8 mouse cellular contexts compared by ENCODE assay signal in the genomic region with DNA sequence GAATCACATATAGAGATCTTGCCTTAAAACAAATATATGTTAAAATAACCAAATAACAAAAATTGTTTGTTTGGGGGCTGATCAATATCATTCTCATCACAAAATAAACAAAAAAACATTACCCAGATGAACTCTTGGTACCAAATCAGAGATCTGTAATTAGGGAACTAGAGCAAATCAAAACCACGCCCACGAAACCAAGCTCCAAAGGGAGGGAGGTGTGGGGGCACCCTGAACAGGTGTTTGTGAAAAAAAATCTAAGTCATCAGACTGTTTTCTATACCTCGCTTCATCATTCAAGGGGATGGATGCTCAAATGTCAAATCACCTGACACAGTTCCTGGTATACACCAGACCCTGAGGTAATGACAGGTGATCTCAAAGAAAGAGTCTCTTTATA. TPM values are rescaled to one million over a fixed set of nuclear protein-coding genes. Genes with fewer than 3 reads are reported as not detected.
DNase-seq lines count a peak whose midpoint lies in the region; ATAC-seq and TF ChIP-seq lines count a peak whose summit lies in the region.

No protein-coding gene starts in this region.

- H3K9me3 ChIP-seq in heart, embryonic 14.5 days (ENCODE audit: control insufficient read depth, low read length): no peaks in the 10 kb centered on the region
- no peaks in the 10 kb centered on the region for H3K9me3 ChIP-seq in hindbrain, embryonic 16.5 days (ENCODE audit: control insufficient read depth, low read length)
- H3K9me3 ChIP-seq in midbrain, embryonic 13.5 days: no peaks in the 10 kb centered on the region

- no peak for TF ChIP-seq CTCF in heart, adult 2 months (IDR thresholded peaks at IDR 0.05)
- TF ChIP-seq CTCF in bone marrow macrophage, adult 2 months (IDR thresholded peaks at IDR 0.05; ENCODE audit: low read depth, low read length): no peak

- peaks cover 41% of the 10 kb centered on the region for H3K36me3 ChIP-seq in heart, embryonic 14.5 days (ENCODE audit: control insufficient read depth, insufficient read depth, low read length)
- H3K36me3 ChIP-seq in heart, adult 2 months (ENCODE audit: control insufficient read depth, insufficient read depth, low read length): peaks cover 4% of the 10 kb centered on the region; the same call in 1 of the 2 replicates
- H3K36me3 ChIP-seq in hindbrain, embryonic 16.5 days (ENCODE audit: control insufficient read depth, insufficient read depth, low read length): peaks cover 20% of the 10 kb centered on the region
- peaks cover 41% of the 10 kb centered on the region for H3K36me3 ChIP-seq in midbrain, embryonic 13.5 days

- ATAC-seq in heart, embryonic 14.5 days (ENCODE audit: insufficient number of reproducible peaks, insufficient read depth, low FRiP score, low read depth): no peak
- ATAC-seq in hindbrain, embryonic 16.5 days: no peak
- no peak for ATAC-seq in midbrain, embryonic 13.5 days

- no peak for TF ChIP-seq EP300 in heart, adult 2 months (IDR thresholded peaks at IDR 0.05; ENCODE audit: insufficient read depth, low read depth, low read length)

- 78% methylated on average over 3 of the region's 3 CpGs for WGBS in heart, embryonic 14.5 days
- WGBS in heart, adult 2 months: 86% methylated on average over 3 of the region's 3 CpGs
- WGBS in hindbrain, embryonic 16.5 days: 87% methylated on average over 3 of the region's 3 CpGs
- 89% methylated on average over 3 of the region's 3 CpGs for WGBS in midbrain, embryonic 13.5 days

- H3K4me1 ChIP-seq in heart, embryonic 14.5 days (ENCODE audit: control insufficient read depth in 2 of 2, insufficient read depth in 2 of 2, low read length in 2 of 2): peaks cover 0 to 14% of the 10 kb centered on the region in 2 experiments; a peak in 3 of 4 replicates
- peaks cover 2% of the 10 kb centered on the region for H3K4me1 ChIP-seq in heart, adult 2 months (ENCODE audit: control insufficient read depth, insufficient read depth, low read length)
- peaks cover 18% of the 10 kb centered on the region for H3K4me1 ChIP-seq in bone marrow macrophage, adult 2 months (ENCODE audit: control insufficient read depth, insufficient read depth, low read length)
- peaks cover 11% of the 10 kb centered on the region for H3K4me1 ChIP-seq in hindbrain, embryonic 16.5 days (ENCODE audit: control insufficient read depth, insufficient read depth, low read depth, low read length)
- H3K4me1 ChIP-seq in midbrain, embryonic 13.5 days (replicated peaks): peaks cover 17% of the 10 kb centered on the region

- H3K4me3 ChIP-seq in heart, embryonic 14.5 days (ENCODE audit: control insufficient read depth in 1 of 2, insufficient read depth in 1 of 2, low read depth in 1 of 2, low read length in 2 of 2): peak overlapping the region in 1 of 2 experiments; percentile 89; a peak in 2 of 4 replicates
- H3K4me3 ChIP-seq in heart, adult 2 months: no peak overlapping the region
- peak overlapping the region; percentile 99 for H3K4me3 ChIP-seq in bone marrow macrophage, adult 2 months (ENCODE audit: insufficient read depth, low read length)
- peak overlapping the region; percentile 78 for H3K4me3 ChIP-seq in hindbrain, embryonic 16.5 days (ENCODE audit: low read length)
- peak overlapping the region; percentile 93 for H3K4me3 ChIP-seq in midbrain, embryonic 13.5 days (replicated peaks)

- H3K27ac ChIP-seq in heart, embryonic 14.5 days (replicated peaks in 1 of 2; ENCODE audit: control insufficient read depth in 1 of 2, insufficient read depth in 1 of 2, low read depth in 2 of 2, low read length in 2 of 2): no peak overlapping the region
- H3K27ac ChIP-seq in heart, adult 2 months: no peak overlapping the region
- no peak overlapping the region for H3K27ac ChIP-seq in bone marrow macrophage, adult 2 months (ENCODE audit: insufficient read depth, low read depth, low read length)
- no peak overlapping the region for H3K27ac ChIP-seq in hindbrain, embryonic 16.5 days (ENCODE audit: low read depth, low read length)
- H3K27ac ChIP-seq in midbrain, embryonic 13.5 days: no peak overlapping the region

- intact Hi-C loops in heart, adult 2 months (cut with DNase I): loop anchor here (5.0 kb wide), 1 partner anchor 81 kb away; the partner anchor contains the start of gene Fam76a

- peak overlapping the region; percentile 94 for H3K9ac ChIP-seq in heart, embryonic 14.5 days (ENCODE audit: low read length)
- H3K9ac ChIP-seq in heart, adult 2 months (ENCODE audit: low read depth, low read length): no peak overlapping the region
- H3K9ac ChIP-seq in hindbrain, embryonic 16.5 days (ENCODE audit: low read depth, low read length): peak overlapping the region; percentile 85; the same call in 1 of the 2 replicates
- peak overlapping the region; percentile 96 for H3K9ac ChIP-seq in midbrain, embryonic 13.5 days (replicated peaks)

- TF ChIP-seq POLR2A in heart, adult 2 months (IDR thresholded peaks at IDR 0.05; ENCODE audit: insufficient read depth, low read depth, low read length): no peak
- no peak for TF ChIP-seq POLR2A in bone marrow macrophage, adult 2 months (IDR thresholded peaks at IDR 0.05; ENCODE audit: borderline replicate concordance, low read depth, low read length)

- H3K79me2 ChIP-seq in heart, adult 2 months (replicated peaks; ENCODE audit: control insufficient read depth, insufficient read depth, low read length): no peaks in the 10 kb centered on the region; the same call in 1 of the 2 replicates

- no peak for DNase-seq in heart, adult 2 months
- DNase-seq in frontal cortex, adult 2 months (ENCODE audit: extremely low spot score in 1 of 2, low spot score in 1 of 2): no peak
- no peak for DNase-seq in embryo, embryonic 10 days (ENCODE audit: low spot score)
- DNase-seq in cerebellum, postnatal 25 days: no peak

- no peaks in the 10 kb centered on the region for H3K27me3 ChIP-seq in heart, embryonic 14.5 days (ENCODE audit: control insufficient read depth, insufficient read depth, low read length)
- no peaks in the 10 kb centered on the region for H3K27me3 ChIP-seq in heart, adult 2 months (ENCODE audit: control insufficient read depth, insufficient read depth, low read length)
- H3K27me3 ChIP-seq in hindbrain, embryonic 16.5 days (replicated peaks; ENCODE audit: control insufficient read depth, insufficient read depth, low read length): no peaks in the 10 kb centered on the region
- H3K27me3 ChIP-seq in midbrain, embryonic 13.5 days: no peaks in the 10 kb centered on the region

- peak overlapping the region; percentile 81 for H3K4me2 ChIP-seq in heart, embryonic 14.5 days (ENCODE audit: low read length)
- H3K4me2 ChIP-seq in hindbrain, embryonic 16.5 days (ENCODE audit: low read length): peak overlapping the region; percentile 76
- peak overlapping the region; percentile 63 for H3K4me2 ChIP-seq in midbrain, embryonic 13.5 days (replicated peaks)

RNA-seq across cellular contexts. Expression of gene Ppp1r8, which starts 1.5 kb away (rescaled TPM):
- 31.9 and 33.1 TPM in 2 replicates for polyA plus RNA-seq in heart, embryonic 14.5 days (2014; fragmentation: Nextera tagmentation; extraction: Ambion mirVana)
- 10 to 100 TPM; 18.2 to 19.3 TPM for total RNA-seq in heart, adult 2 months (2021)
- 18.2 and 33.1 TPM in 2 replicates for polyA plus RNA-seq in heart, adult 2 months (2012; rRNA removed)
- 24.3 and 28.5 TPM in 2 replicates for polyA plus RNA-seq in bone marrow macrophage, adult 2 months (2012; ENCODE audit: insufficient read depth, insufficient read length, missing spikeins)
- polyA plus RNA-seq in hindbrain, embryonic 16.5 days (2015; fragmentation: Nextera tagmentation; extraction: Ambion mirVana): 58.3 and 59.4 TPM in 2 replicates
- polyA plus RNA-seq in midbrain, embryonic 13.5 days (2015; fragmentation: Nextera tagmentation; extraction: Ambion mirVana): 59.8 and 60.4 TPM in 2 replicates
- polyA plus RNA-seq in frontal cortex, adult 2 months (2012; rRNA removed): 59.8 and 62.1 TPM in 2 replicates

RNA-seq across cellular contexts. Expression of gene Stx12, which starts 42.8 kb away (rescaled TPM):
- polyA plus RNA-seq in heart, embryonic 14.5 days (2014; fragmentation: Nextera tagmentation; extraction: Ambion mirVana): 60.2 and 64.0 TPM in 2 replicates
- total RNA-seq in heart, adult 2 months (2021): 10 to 100 TPM; 32.5 to 32.8 TPM
- polyA plus RNA-seq in heart, adult 2 months (2012; rRNA removed): 16.2 and 31.7 TPM in 2 replicates
- polyA plus RNA-seq in bone marrow macrophage, adult 2 months (2012; ENCODE audit: insufficient read depth, insufficient read length, missing spikeins): 78.3 and 87.6 TPM in 2 replicates
- polyA plus RNA-seq in hindbrain, embryonic 16.5 days (2015; fragmentation: Nextera tagmentation; extraction: Ambion mirVana): 151 and 156 TPM in 2 replicates
- polyA plus RNA-seq in midbrain, embryonic 13.5 days (2015; fragmentation: Nextera tagmentation; extraction: Ambion mirVana): 133 and 144 TPM in 2 replicates
- polyA plus RNA-seq in frontal cortex, adult 2 months (2012; rRNA removed): 101 and 110 TPM in 2 replicates

RNA-seq across cellular contexts. Expression of gene Themis2, which starts 45.3 kb away (rescaled TPM):
- polyA plus RNA-seq in heart, embryonic 14.5 days (2014; fragmentation: Nextera tagmentation; extraction: Ambion mirVana): 1.2 and 1.7 TPM in 2 replicates
- 1 to 10 TPM; 1.7 to 2.1 TPM for total RNA-seq in heart, adult 2 months (2021)
- 2.4 and 4.5 TPM in 2 replicates for polyA plus RNA-seq in heart, adult 2 months (2012; rRNA removed)
- polyA plus RNA-seq in bone marrow macrophage, adult 2 months (2012; ENCODE audit: insufficient read depth, insufficient read length, missing spikeins): 132 and 141 TPM in 2 replicates
- 0.36 and 0.64 TPM in 2 replicates for polyA plus RNA-seq in hindbrain, embryonic 16.5 days (2015; fragmentation: Nextera tagmentation; extraction: Ambion mirVana)
- 0.46 and 0.67 TPM in 2 replicates for polyA plus RNA-seq in midbrain, embryonic 13.5 days (2015; fragmentation: Nextera tagmentation; extraction: Ambion mirVana)
- 1.1 and 1.2 TPM in 2 replicates for polyA plus RNA-seq in frontal cortex, adult 2 months (2012; rRNA removed)

Comparison
In these comparisons a context has a peak if more than half of its experiments do, and no peak if none do; other contexts are left out.
1. RNA of gene Themis2, which starts 45.3 kb away (polyA plus RNA-seq): 132 to 141 TPM in bone marrow macrophage, adult 2 months; 2.4 to 4.5 TPM in heart, adult 2 months, 1.2 to 1.7 TPM in heart, embryonic 14.5 days, 1.1 to 1.2 TPM in frontal cortex, adult 2 months, 0.46 to 0.67 TPM in midbrain, embryonic 13.5 days and 0.36 to 0.64 TPM in hindbrain, embryonic 16.5 days; every median in the first group is over 10 times any median in the second.
2. Peak in every context shown above with its lines, with median percentiles within 50 percentile points of each other: H3K4me2 ChIP-seq.